In genomic region chr1:74505393-74505720, GRCm38 (mm10) we compare ENCODE assay signal across 8 mouse cellular contexts. TPM values are rescaled to one million over a fixed set of nuclear protein-coding genes. Genes with fewer than 3 reads are reported as not detected.
DNase-seq lines count a peak whose midpoint lies in the region; ATAC-seq and TF ChIP-seq lines count a peak whose summit lies in the region.

No protein-coding gene starts in this region.

- peak overlapping the region; percentile 89 for H3K4me3 ChIP-seq in heart, adult 2 months
- H3K4me3 ChIP-seq in CH12.LX (replicated peaks in 1 of 3; ENCODE audit: low read depth in 2 of 3, low read length in 2 of 3, poor library complexity in 1 of 3), result peak overlapping the region; percentile 90 to 98 (median 96)
- H3K4me3 ChIP-seq in forebrain, embryonic 13.5 days, result peak overlapping the region; percentile 82
- peak overlapping the region; percentile 84 to 91 for H3K4me3 ChIP-seq in liver, embryonic 14.5 days (ENCODE audit: insufficient read depth in 1 of 2, low read depth in 2 of 2, low read length in 2 of 2)

- ATAC-seq in forebrain, embryonic 13.5 days, result no peak
- ATAC-seq in liver, embryonic 14.5 days (ENCODE audit: insufficient read depth), result peak; percentile 54

- H3K27ac ChIP-seq in heart, adult 2 months, result peak overlapping the region; percentile 82
- peak overlapping the region; percentile 26; the same call in 1 of the 2 replicates for H3K27ac ChIP-seq in CH12.LX (ENCODE audit: insufficient read depth, low read depth)
- H3K27ac ChIP-seq in forebrain, embryonic 13.5 days, result no peak overlapping the region
- H3K27ac ChIP-seq in liver, embryonic 14.5 days, result peak overlapping the region; percentile 34

- TF ChIP-seq POLR2A in heart, adult 2 months (IDR thresholded peaks at IDR 0.05; ENCODE audit: insufficient read depth, low read depth, low read length), result no peak
- TF ChIP-seq POLR2A in CH12.LX (IDR thresholded peaks at IDR 0.05; ENCODE audit: low read depth, low read length), result no peak

- TF ChIP-seq EP300 in heart, adult 2 months (IDR thresholded peaks at IDR 0.05; ENCODE audit: insufficient read depth, low read depth, low read length), result no peak
- TF ChIP-seq EP300 in CH12.LX (IDR thresholded peaks at IDR 0.05; ENCODE audit: low read length), result no peak
- no peak for TF ChIP-seq EP300 in liver, embryonic 14.5 days (IDR thresholded peaks at IDR 0.05; ENCODE audit: low read depth)

- TF ChIP-seq CTCF in heart, adult 2 months (IDR thresholded peaks at IDR 0.05), result no peak
- no peak for TF ChIP-seq CTCF in CH12.LX (conservative IDR thresholded peaks at IDR 0.05 in 1 of 2, IDR thresholded peaks at IDR 0.05 in 1 of 2; ENCODE audit: low read depth in 2 of 2, low read length in 2 of 2)
- TF ChIP-seq CTCF in liver, embryonic 14.5 days (IDR thresholded peaks at IDR 0.05; ENCODE audit: low read depth), result no peak

- H3K4me2 ChIP-seq in CH12.LX (ENCODE audit: insufficient read depth, low read depth, poor library complexity, severe bottlenecking), result peak overlapping the region; percentile 69; the same call in 1 of the 2 replicates
- H3K4me2 ChIP-seq in forebrain, embryonic 13.5 days, result peak overlapping the region; percentile 73
- peak overlapping the region; percentile 94 for H3K4me2 ChIP-seq in liver, embryonic 14.5 days (ENCODE audit: low read depth)

- WGBS in heart, adult 2 months, result under 1% methylated on average over 22 of the region's 22 CpGs
- 0% methylated on average over 22 of the region's 22 CpGs for WGBS in forebrain, embryonic 13.5 days
- under 1% methylated on average over 22 of the region's 22 CpGs for WGBS in liver, embryonic 14.5 days (ENCODE audit: insufficient replicate concordance)

- dilution Hi-C loops in CH12.LX (cut with MboI; ENCODE audit: extremely low pct_ligation_motif_present, extremely low pct_unique_long_range_greater_than_20kb, low sequenced_read_pairs), result no loop called here

- peak overlapping the region; percentile 66 for H3K9ac ChIP-seq in heart, adult 2 months (ENCODE audit: low read depth, low read length)
- H3K9ac ChIP-seq in CH12.LX (ENCODE audit: insufficient read depth, low read depth), result peak overlapping the region; percentile 55
- peak overlapping the region; percentile 95 for H3K9ac ChIP-seq in forebrain, embryonic 13.5 days
- H3K9ac ChIP-seq in liver, embryonic 14.5 days (replicated peaks), result peak overlapping the region; percentile 82

- DNase-seq in heart, adult 2 months, result no peak
- no peak for DNase-seq in heart, adult 8-10 months (ENCODE audit: low spot score)
- no peak for DNase-seq in CH12.LX (ENCODE audit: extremely low read depth)
- DNase-seq in liver, embryonic 14.5 days (ENCODE audit: low read depth in 3 of 3, low spot score in 3 of 3), result no peak
- DNase-seq in ovary, adult 18-20 months (ENCODE audit: low spot score), result no peak
- DNase-seq in frontal cortex, postnatal 14 days (ENCODE audit: low spot score in 2 of 2), result no peak
- DNase-seq in cerebellum, adult 11-12 months, result no peak

- H3K4me1 ChIP-seq in heart, adult 2 months (ENCODE audit: control insufficient read depth, insufficient read depth, low read length), result peaks cover 1% of the 10 kb centered on the region
- H3K4me1 ChIP-seq in CH12.LX (ENCODE audit: control insufficient read depth in 1 of 2, insufficient read depth in 2 of 2), result peaks cover 8 to 55% of the 10 kb centered on the region in 2 experiments; a peak in 3 of 4 replicates
- peaks cover 36% of the 10 kb centered on the region for H3K4me1 ChIP-seq in forebrain, embryonic 13.5 days
- peaks cover 19 to 21% of the 10 kb centered on the region in 2 experiments for H3K4me1 ChIP-seq in liver, embryonic 14.5 days (replicated peaks; ENCODE audit: control insufficient read depth in 2 of 2, insufficient read depth in 2 of 2, low read length in 1 of 2)

- H3K79me2 ChIP-seq in heart, adult 2 months (replicated peaks; ENCODE audit: control insufficient read depth, insufficient read depth, low read length), result no peaks in the 10 kb centered on the region; the same call in 1 of the 2 replicates
- H3K79me2 ChIP-seq in CH12.LX (replicated peaks; ENCODE audit: control insufficient read depth, extremely low read depth, insufficient read depth, poor library complexity, severe bottlenecking), result peaks cover 73% of the 10 kb centered on the region

- TF ChIP-seq RAD21 in CH12.LX (IDR thresholded peaks at IDR 0.05; ENCODE audit: low read depth, low read length), result no peak

- H3K36me3 ChIP-seq in heart, adult 2 months (ENCODE audit: control insufficient read depth, insufficient read depth, low read length), result peaks cover 12% of the 10 kb centered on the region; the same call in 1 of the 2 replicates
- H3K36me3 ChIP-seq in CH12.LX (replicated peaks in 1 of 2; ENCODE audit: control insufficient read depth in 1 of 2, insufficient read depth in 1 of 2, low read length in 1 of 2), result peaks cover 0 to 19% of the 10 kb centered on the region in 2 experiments
- peaks cover 7% of the 10 kb centered on the region; the same call in 1 of the 2 replicates for H3K36me3 ChIP-seq in forebrain, embryonic 13.5 days (ENCODE audit: poor library complexity, severe bottlenecking)
- 0 out of 2 replicates have a peak, but pooled peaks cover 6% of the 10 kb centered on the region for H3K36me3 ChIP-seq in liver, embryonic 14.5 days (replicated peaks; ENCODE audit: control insufficient read depth, insufficient read depth, low read depth)

- H3K27me3 ChIP-seq in heart, adult 2 months (ENCODE audit: control insufficient read depth, insufficient read depth, low read length), result no peaks in the 10 kb centered on the region
- no peaks in the 10 kb centered on the region for H3K27me3 ChIP-seq in CH12.LX (replicated peaks)
- no peaks in the 10 kb centered on the region for H3K27me3 ChIP-seq in forebrain, embryonic 13.5 days
- no peaks in the 10 kb centered on the region for H3K27me3 ChIP-seq in liver, embryonic 14.5 days (ENCODE audit: control insufficient read depth, insufficient read depth, low read length)

- H3K9me3 ChIP-seq in CH12.LX (replicated peaks; ENCODE audit: low read length), result no peaks in the 10 kb centered on the region
- H3K9me3 ChIP-seq in forebrain, embryonic 13.5 days (replicated peaks), result no peaks in the 10 kb centered on the region
- H3K9me3 ChIP-seq in liver, embryonic 14.5 days (ENCODE audit: control insufficient read depth, low read length), result no peaks in the 10 kb centered on the region

- intact Hi-C loops in heart, adult 2 months (cut with DNase I), result loop anchor here (5.0 to 10.0 kb wide), 3 partner anchors 82 to 218 kb away; partner anchors contain the start of genes Bcs1l, Ttll4 and Zfp142

- in situ Hi-C loops in CH12.LX (cut with MboI; ENCODE audit: low pct_ligation_motif_present, low pct_unique_long_range_greater_than_20kb, low sequenced_read_pairs), result no loop called here

TF ChIP-seq in CH12.LX, 34 proteins besides CTCF, POLR2A, EP300 and RAD21:
- TF ChIP-seq KAT2A (IDR thresholded peaks at IDR 0.05; ENCODE audit: insufficient replicate concordance, low read length) (no peak), ZMIZ1 (IDR thresholded peaks at IDR 0.05; ENCODE audit: low read depth, low read length) (0 out of 2 replicates have a peak, but pooled peaks have one; percentile 15)

RNA-seq across cellular contexts. Expression of gene Cnot9, which starts 0.5 kb away (rescaled TPM):
- 10 to 100 TPM; 11.8 to 12.6 TPM for total RNA-seq in heart, adult 2 months (2021)
- polyA plus RNA-seq in heart, adult 2 months (2012; rRNA removed), result 10.0 and 18.3 TPM in 2 replicates
- 10 to 100 TPM in 3 of 4 experiments, 1 to 10 TPM in 1; 9.4 to 12.8 (median 11.6) TPM for total RNA-seq in heart, adult 8-10 months (2022)
- 46.1 and 52.3 TPM in 2 replicates for total RNA-seq in CH12.LX (2012; rRNA removed)
- 80.8 and 84.5 TPM in 2 replicates for total RNA-seq in CH12.LX (2014; rRNA removed)
- polyA plus RNA-seq in CH12.LX (2012; ENCODE audit: insufficient read length, low read depth), result 58.5 and 70.5 TPM in 2 replicates
- polyA plus RNA-seq in forebrain, embryonic 13.5 days (2015; fragmentation: Nextera tagmentation; extraction: Ambion mirVana), result 64.2 and 68.6 TPM in 2 replicates
- polyA plus RNA-seq in liver, embryonic 14.5 days (2012; rRNA removed), result 18.4 and 23.8 TPM in 2 replicates
- 39.7 and 42.4 TPM in 2 replicates for polyA plus RNA-seq in liver, embryonic 14.5 days (2014; fragmentation: Nextera tagmentation; extraction: Ambion mirVana)

RNA-seq across cellular contexts. Expression of gene Plcd4, which starts 37.3 kb away (rescaled TPM):
- total RNA-seq in heart, adult 2 months (2021), result not detected
- polyA plus RNA-seq in heart, adult 2 months (2012; rRNA removed), result 0.08 TPM in 1 of 2 replicates, not detected in the other
- under 1 TPM in 2 of 4 experiments, not detected in 2; 0.12 to 0.16 TPM for total RNA-seq in heart, adult 8-10 months (2022)
- total RNA-seq in CH12.LX (2012; rRNA removed), result 0.21 and 0.25 TPM in 2 replicates
- not detected in 2 replicates for total RNA-seq in CH12.LX (2014; rRNA removed)
- 0.97 and 1.1 TPM in 2 replicates for polyA plus RNA-seq in CH12.LX (2012; ENCODE audit: insufficient read length, low read depth)
- polyA plus RNA-seq in forebrain, embryonic 13.5 days (2015; fragmentation: Nextera tagmentation; extraction: Ambion mirVana), result 1.6 and 1.9 TPM in 2 replicates
- polyA plus RNA-seq in liver, embryonic 14.5 days (2012; rRNA removed), result 0.01 TPM in 1 of 2 replicates, not detected in the other
- polyA plus RNA-seq in liver, embryonic 14.5 days (2014; fragmentation: Nextera tagmentation; extraction: Ambion mirVana), result 0.09 TPM in 1 of 2 replicates, not detected in the other

RNA-seq across cellular contexts. Expression of gene Usp37, which starts 38.7 kb away (rescaled TPM):
- total RNA-seq in heart, adult 2 months (2021), result 1 to 10 TPM; 6.5 to 8.1 TPM
- polyA plus RNA-seq in heart, adult 2 months (2012; rRNA removed), result 2.9 and 5.2 TPM in 2 replicates
- 1 to 10 TPM; 6.6 to 9.1 (median 8.3) TPM for total RNA-seq in heart, adult 8-10 months (2022)
- 24.0 and 24.5 TPM in 2 replicates for total RNA-seq in CH12.LX (2012; rRNA removed)
- total RNA-seq in CH12.LX (2014; rRNA removed), result 24.1 and 24.6 TPM in 2 replicates
- polyA plus RNA-seq in CH12.LX (2012; ENCODE audit: insufficient read length, low read depth), result 12.9 and 13.8 TPM in 2 replicates
- polyA plus RNA-seq in forebrain, embryonic 13.5 days (2015; fragmentation: Nextera tagmentation; extraction: Ambion mirVana), result 35.8 and 38.5 TPM in 2 replicates
- polyA plus RNA-seq in liver, embryonic 14.5 days (2012; rRNA removed), result 2.6 and 4.4 TPM in 2 replicates
- 11.4 and 13.5 TPM in 2 replicates for polyA plus RNA-seq in liver, embryonic 14.5 days (2014; fragmentation: Nextera tagmentation; extraction: Ambion mirVana)
